Mouse (Mus musculus): ENCODE measurements around the gene E030030I06Rik. TPM values are rescaled to one million over a fixed set of nuclear protein-coding genes. Genes with fewer than 3 reads are reported as not detected.
"Not testable (repeated sequence)": the region's sequence is repeated elsewhere in the genome, so short reads cannot be mapped to it uniquely, and the experiment has no call there.

Gene E030030I06Rik
- total and polyA plus RNA-seq, 3 experiments = 0.34 to 2.6 TPM; not detected in 1

- not testable (repeated sequence) for H3K36me3 ChIP-seq (replicated peaks); H3K4me1 ChIP-seq (ENCODE audit: insufficient read depth, low read depth, low read length); DNase-seq (ENCODE audit: low spot score); H3K4me3 ChIP-seq (ENCODE audit: low read depth, low read length); H3K9me3 ChIP-seq (replicated peaks); H3K27me3 ChIP-seq (ENCODE audit: insufficient read depth, low read length); ATAC-seq (ENCODE audit: extremely low read depth, insufficient number of reproducible peaks, low FRiP score, poor library complexity, severe bottlenecking)
Observed at GRCm38 (mm10) chr10:22163705-22164583, 14.9 kb upstream of the E030030I06Rik start.

- not testable (repeated sequence) for H3K9me3 ChIP-seq (replicated peaks); H3K27me3 ChIP-seq (ENCODE audit: insufficient read depth, low read length); DNase-seq (ENCODE audit: low spot score); ATAC-seq (ENCODE audit: extremely low read depth, insufficient number of reproducible peaks, low FRiP score, poor library complexity, severe bottlenecking); H3K36me3 ChIP-seq (replicated peaks); H3K4me1 ChIP-seq (ENCODE audit: insufficient read depth, low read depth, low read length); H3K4me3 ChIP-seq (ENCODE audit: low read depth, low read length)
Observed at GRCm38 (mm10) chr10:22163279-22163678, 14.2 kb upstream of the E030030I06Rik start.

GRCm38 (mm10) chr10:22159581-22160140 lies 10.6 kb upstream of the E030030I06Rik start:
- no peaks in the 10 kb centered on the region for H3K36me3 ChIP-seq (replicated peaks)
- no peaks in the 10 kb centered on the region for H3K4me1 ChIP-seq (ENCODE audit: insufficient read depth, low read depth, low read length)
- H3K9me3 ChIP-seq (replicated peaks) = no peaks in the 10 kb centered on the region
- ATAC-seq (ENCODE audit: extremely low read depth, insufficient number of reproducible peaks, low FRiP score, poor library complexity, severe bottlenecking) = no peak
- no peak overlapping the region for H3K4me3 ChIP-seq (ENCODE audit: low read depth, low read length)
- TF ChIP-seq GATA2 (IDR thresholded peaks at IDR 0.05; ENCODE audit: borderline replicate concordance, low read depth, low read length) (no peak), CTCF (IDR thresholded peaks at IDR 0.05; ENCODE audit: low read depth, low read length) (no peak), TAL1 (conservative IDR thresholded peaks at IDR 0.05; ENCODE audit: low read depth, low read length) (no peak), GATA1 (IDR thresholded peaks at IDR 0.05; ENCODE audit: borderline replicate concordance, low read length) (no peak), POLR2AphosphoS5 (IDR thresholded peaks at IDR 0.05; ENCODE audit: insufficient replicate concordance, low read depth, low read length) (no peak)
- H3K27me3 ChIP-seq (ENCODE audit: insufficient read depth, low read length) = peaks cover 7% of the 10 kb centered on the region; the same call in 1 of the 2 replicates
- no peak for DNase-seq (ENCODE audit: low spot score)

- TF ChIP-seq GATA1 (IDR thresholded peaks at IDR 0.05; ENCODE audit: borderline replicate concordance, low read length) (no peak), CTCF (IDR thresholded peaks at IDR 0.05; ENCODE audit: low read depth, low read length) (no peak), TAL1 (conservative IDR thresholded peaks at IDR 0.05; ENCODE audit: low read depth, low read length) (no peak), POLR2AphosphoS5 (IDR thresholded peaks at IDR 0.05; ENCODE audit: insufficient replicate concordance, low read depth, low read length) (no peak), GATA2 (IDR thresholded peaks at IDR 0.05; ENCODE audit: borderline replicate concordance, low read depth, low read length) (no peak)
- ATAC-seq (ENCODE audit: extremely low read depth, insufficient number of reproducible peaks, low FRiP score, poor library complexity, severe bottlenecking) (no peak), DNase-seq (ENCODE audit: low spot score) (no peak)
- H3K4me3 ChIP-seq (ENCODE audit: low read depth, low read length) = no peak overlapping the region
- no peaks in the 10 kb centered on the region for H3K9me3 ChIP-seq (replicated peaks)
- no peaks in the 10 kb centered on the region for H3K4me1 ChIP-seq (ENCODE audit: insufficient read depth, low read depth, low read length)
- H3K36me3 ChIP-seq (replicated peaks) = no peaks in the 10 kb centered on the region
- peaks cover 7% of the 10 kb centered on the region; the same call in 1 of the 2 replicates for H3K27me3 ChIP-seq (ENCODE audit: insufficient read depth, low read length)
Observed at GRCm38 (mm10) chr10:22159131-22159561, 10.1 kb upstream of the E030030I06Rik start.

GRCm38 (mm10) chr10:22158310-22158999 lies 9.4 kb upstream of the E030030I06Rik start, which contains the start of the genes Raet1e and H60b:
Gene Raet1e (plus strand): TSS chr10:22158569.
Gene H60b (plus strand): TSS chr10:22158586.
- H3K36me3 ChIP-seq (replicated peaks); DNase-seq (ENCODE audit: low spot score); H3K9me3 ChIP-seq (replicated peaks); H3K4me3 ChIP-seq (ENCODE audit: low read depth, low read length); ATAC-seq (ENCODE audit: extremely low read depth, insufficient number of reproducible peaks, low FRiP score, poor library complexity, severe bottlenecking); H3K4me1 ChIP-seq (ENCODE audit: insufficient read depth, low read depth, low read length); H3K27me3 ChIP-seq (ENCODE audit: insufficient read depth, low read length): not testable (repeated sequence)

GRCm38 (mm10) chr10:22154871-22155799 lies 6.1 kb upstream of the E030030I06Rik start:
- no peaks in the 10 kb centered on the region for H3K9me3 ChIP-seq (replicated peaks)
- no peak for DNase-seq (ENCODE audit: low spot score)
- no peaks in the 10 kb centered on the region for H3K4me1 ChIP-seq (ENCODE audit: insufficient read depth, low read depth, low read length)
- peaks cover 7% of the 10 kb centered on the region; the same call in 1 of the 2 replicates for H3K27me3 ChIP-seq (ENCODE audit: insufficient read depth, low read length)
- no peak for ATAC-seq (ENCODE audit: extremely low read depth, insufficient number of reproducible peaks, low FRiP score, poor library complexity, severe bottlenecking)
- no peak for TF ChIP-seq CTCF (IDR thresholded peaks at IDR 0.05; ENCODE audit: low read depth, low read length)
- TF ChIP-seq TAL1 (conservative IDR thresholded peaks at IDR 0.05; ENCODE audit: low read depth, low read length) = no peak
- no peak for TF ChIP-seq GATA2 (IDR thresholded peaks at IDR 0.05; ENCODE audit: borderline replicate concordance, low read depth, low read length)
- no peak for TF ChIP-seq POLR2AphosphoS5 (IDR thresholded peaks at IDR 0.05; ENCODE audit: insufficient replicate concordance, low read depth, low read length)
- no peak for TF ChIP-seq GATA1 (IDR thresholded peaks at IDR 0.05; ENCODE audit: borderline replicate concordance, low read length)
- H3K4me3 ChIP-seq (ENCODE audit: low read depth, low read length) = no peak overlapping the region
- no peaks in the 10 kb centered on the region for H3K36me3 ChIP-seq (replicated peaks)

- not testable (repeated sequence) for H3K4me1 ChIP-seq (ENCODE audit: insufficient read depth, low read depth, low read length); H3K9me3 ChIP-seq (replicated peaks); ATAC-seq (ENCODE audit: extremely low read depth, insufficient number of reproducible peaks, low FRiP score, poor library complexity, severe bottlenecking); H3K36me3 ChIP-seq (replicated peaks); DNase-seq (ENCODE audit: low spot score); H3K27me3 ChIP-seq (ENCODE audit: insufficient read depth, low read length)
- peak overlapping the region; percentile 56; the same call in 1 of the 2 replicates for H3K4me3 ChIP-seq (ENCODE audit: low read depth, low read length)
Observed at GRCm38 (mm10) chr10:22154127-22154526, 5.1 kb upstream of the E030030I06Rik start.

- H3K4me1 ChIP-seq (ENCODE audit: insufficient read depth, low read depth, low read length); H3K36me3 ChIP-seq (replicated peaks); H3K4me3 ChIP-seq (ENCODE audit: low read depth, low read length); DNase-seq (ENCODE audit: low spot score); H3K9me3 ChIP-seq (replicated peaks); ATAC-seq (ENCODE audit: extremely low read depth, insufficient number of reproducible peaks, low FRiP score, poor library complexity, severe bottlenecking); H3K27me3 ChIP-seq (ENCODE audit: insufficient read depth, low read length): not testable (repeated sequence)
Observed at GRCm38 (mm10) chr10:22153147-22153690, 4.1 kb upstream of the E030030I06Rik start.
